Mouse (Mus musculus) forelimb bud, embryonic 11.5 days (tissue): ENCODE results near the gene Cdc42ep1.

Experiments used
- DNase-seq: peaks from one replicate; pipeline ENCODE4 v3.0.0-alpha.2; 2012; ENCODE audit warnings: low read depth, low spot score

Cdc42ep1 gene

DNA sequence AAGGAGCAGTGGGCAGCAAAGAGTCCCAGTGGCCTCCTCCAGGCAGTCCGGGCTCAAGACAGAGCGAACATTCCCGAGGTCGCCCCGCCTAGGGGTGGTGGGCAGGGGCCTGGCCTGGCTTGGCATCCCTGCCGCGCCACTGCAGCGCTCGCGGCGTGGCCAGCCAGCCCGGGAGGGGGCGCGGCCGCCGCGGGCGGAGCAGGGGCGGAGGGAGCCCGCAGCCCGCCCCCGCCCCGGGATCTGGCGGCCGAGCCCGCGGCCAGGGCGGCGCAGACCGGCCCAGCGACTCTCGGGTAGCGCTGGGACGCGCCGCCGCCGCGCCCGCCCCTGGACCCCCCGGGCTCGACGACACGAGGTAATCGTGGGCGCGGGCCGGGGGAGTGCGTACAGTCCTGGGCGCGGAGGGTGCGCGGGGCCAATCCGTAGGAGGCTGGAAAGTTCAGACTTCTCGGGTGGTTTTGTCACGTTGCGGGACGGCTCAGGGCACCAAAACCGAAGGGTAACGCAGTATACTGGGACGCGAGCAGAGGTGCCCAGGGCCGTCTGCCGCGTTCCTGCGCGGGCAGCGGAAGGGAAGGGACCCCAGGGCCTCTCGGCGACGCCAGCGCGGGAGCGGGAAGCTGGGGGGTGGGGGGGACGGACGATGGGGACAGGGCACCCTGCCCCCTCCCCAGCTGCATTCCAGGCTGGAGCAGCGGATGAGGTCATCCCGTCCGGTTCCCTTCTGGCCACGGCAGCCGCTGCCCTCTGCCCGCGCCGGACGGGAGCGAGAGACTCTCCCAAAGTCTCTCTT lies at the start of gene Cdc42ep1:
Gene Cdc42ep1, plus strand, starts transcription at position 254 of the 793 bp plus-strand sequence.
- no peak for DNase-seq

DNA sequence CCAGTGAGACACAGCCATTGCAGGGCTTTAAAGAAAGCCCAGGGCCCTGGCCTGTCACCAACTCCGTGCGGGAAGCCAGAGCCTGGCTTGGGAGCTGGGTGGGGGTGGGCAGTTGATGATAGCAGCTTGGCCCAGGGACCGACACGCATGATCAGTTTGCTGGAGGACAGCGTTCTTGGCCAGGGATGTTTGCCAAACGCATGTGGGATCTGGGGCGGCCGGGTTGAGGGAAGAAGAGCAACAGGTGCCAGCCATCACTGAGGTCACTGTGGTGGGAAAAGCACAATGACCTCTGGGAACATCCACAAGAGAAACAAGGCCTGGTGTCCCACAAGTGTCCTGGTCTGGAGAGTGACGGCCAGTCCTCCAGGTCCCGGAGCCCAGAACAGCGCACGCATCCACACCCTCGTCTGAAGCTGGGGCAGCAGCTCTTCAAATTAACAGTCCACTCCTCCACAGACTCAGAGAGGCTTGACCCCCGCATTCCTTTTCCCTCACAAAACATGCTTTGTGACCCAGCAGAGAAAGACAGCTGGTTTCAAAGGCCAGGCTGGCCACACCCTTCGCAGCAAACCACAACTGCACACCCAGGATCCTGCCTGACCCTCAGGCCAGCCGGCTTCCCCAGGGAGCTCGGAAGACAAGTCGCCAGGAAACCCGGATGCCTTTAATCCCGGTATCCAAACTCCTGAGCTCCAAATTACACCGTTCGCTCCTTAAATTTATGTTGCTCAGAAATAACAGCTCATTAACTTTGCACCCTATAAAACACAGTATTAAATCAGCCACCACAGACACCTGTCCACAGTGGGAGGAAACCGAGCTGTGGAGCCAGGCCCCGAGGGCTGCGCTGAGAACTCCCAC lies 46.0 kb upstream of the Cdc42ep1 start:
- DNase-seq, result peak; percentile 56

GRCm38 (mm10) chr15:78797060-78797329 lies 45.4 kb upstream of the Cdc42ep1 start:
- no peak for DNase-seq

DNA sequence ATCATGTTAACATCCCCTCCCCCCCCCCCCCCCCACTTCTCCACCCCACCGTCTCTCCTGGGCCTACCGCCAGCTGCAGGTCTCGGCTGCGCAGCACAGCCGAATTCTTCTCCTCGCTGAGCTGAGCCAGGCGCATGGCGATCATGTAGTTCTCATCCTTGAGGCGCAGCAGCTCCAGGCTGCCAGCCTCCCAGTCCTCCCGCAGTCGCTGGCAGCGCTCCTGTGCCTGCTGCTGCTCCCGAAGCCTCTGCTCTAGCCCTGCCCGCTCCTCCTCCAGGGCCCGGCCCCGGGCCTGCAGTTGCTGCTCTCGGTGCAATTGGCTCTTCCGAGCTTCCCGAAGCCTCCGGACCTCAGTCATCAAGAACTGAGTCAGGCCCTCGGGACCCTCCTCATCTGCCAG lies 43.4 kb upstream of the Cdc42ep1 start:
- no peak for DNase-seq

DNA sequence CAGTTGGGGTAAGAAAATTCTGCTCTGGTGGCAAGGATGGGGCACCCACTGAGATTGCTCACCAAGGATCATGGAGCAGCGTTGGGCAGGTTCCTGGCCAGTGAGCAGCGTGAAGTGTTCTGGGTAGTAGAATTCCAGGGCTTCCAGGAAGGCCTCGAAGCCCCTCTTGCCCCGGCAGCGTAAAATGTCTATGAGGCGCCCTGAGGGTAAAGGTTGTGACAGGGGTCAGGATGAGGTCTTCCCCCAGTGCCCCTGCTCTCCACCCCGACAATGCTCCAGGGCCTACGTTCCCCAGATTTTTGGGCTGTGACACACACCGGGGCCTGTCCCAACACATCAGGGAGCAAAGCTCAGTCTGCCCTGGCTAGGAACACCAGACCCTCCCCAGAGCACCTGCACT lies 40.9 kb upstream of the Cdc42ep1 start:
- DNase-seq, result no peak

GRCm38 (mm10) chr15:78801971-78802741 lies 40.3 kb upstream of the Cdc42ep1 start:
- DNase-seq, result no peak

GRCm38 (mm10) chr15:78802776-78803391 lies 39.5 kb upstream of the Cdc42ep1 start, which contains the start of gene Card10:
Card10 (minus strand) TSS chr15:78803042.
- DNase-seq, result no peak

- DNase-seq, result no peak
Measured at GRCm38 (mm10) chr15:78803499-78803900, 38.9 kb upstream of the Cdc42ep1 start.

- no peak for DNase-seq
Measured at GRCm38 (mm10) chr15:78804326-78804725, 38.1 kb upstream of the Cdc42ep1 start.

- DNase-seq, result no peak
Measured at GRCm38 (mm10) chr15:78805351-78805750, 37.1 kb upstream of the Cdc42ep1 start.

GRCm38 (mm10) chr15:78806614-78807013 lies 35.8 kb upstream of the Cdc42ep1 start:
- no peak for DNase-seq

DNA sequence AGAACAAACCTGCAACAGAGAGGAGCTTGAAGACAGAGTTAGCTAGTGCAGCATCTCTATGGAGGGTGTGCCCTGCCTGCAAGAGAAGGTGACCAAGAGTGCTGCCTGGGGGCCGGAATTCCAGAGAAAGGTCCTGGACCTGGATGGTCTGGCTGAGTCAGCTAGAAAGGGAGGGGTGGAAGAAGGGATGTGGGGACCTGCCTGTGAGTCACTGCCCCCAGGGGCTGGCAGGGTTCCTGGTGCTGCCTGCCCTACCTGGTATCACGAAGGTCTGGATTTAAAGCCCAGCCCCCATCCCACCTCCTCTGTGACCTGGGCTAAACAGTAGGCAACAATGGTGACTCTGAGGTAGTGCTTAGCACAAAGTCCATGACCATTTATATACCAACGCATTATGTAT lies 35.3 kb upstream of the Cdc42ep1 start:
- DNase-seq, result no peak

GRCm38 (mm10) chr15:78808980-78809379 lies 33.4 kb upstream of the Cdc42ep1 start:
- no peak for DNase-seq

GRCm38 (mm10) chr15:78809739-78810138 lies 32.7 kb upstream of the Cdc42ep1 start:
- no peak for DNase-seq

DNA sequence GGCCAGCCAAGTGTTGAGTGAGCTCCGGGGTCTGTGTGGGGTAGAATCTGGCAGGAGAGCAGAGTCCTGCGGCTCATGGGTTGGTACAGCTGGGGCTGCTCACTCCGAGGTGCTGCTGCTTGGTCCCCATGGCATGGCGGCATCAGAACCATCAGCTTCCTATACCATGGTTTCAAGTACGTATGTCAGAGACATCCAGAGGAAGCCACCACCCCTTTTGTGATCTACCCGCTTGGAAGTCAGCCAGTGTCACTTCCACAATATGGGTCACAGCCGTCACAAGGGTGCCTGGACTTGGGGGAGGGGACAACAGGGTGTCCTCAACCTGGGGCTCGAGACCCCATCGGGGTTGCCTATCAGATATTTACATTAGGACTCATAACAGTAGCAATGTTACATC lies 32.3 kb upstream of the Cdc42ep1 start:
- DNase-seq, result no peak

GRCm38 (mm10) chr15:78813603-78814002 lies 28.8 kb upstream of the Cdc42ep1 start:
- DNase-seq, result no peak

- DNase-seq, result no peak
Measured at GRCm38 (mm10) chr15:78815314-78816073, 26.9 kb upstream of the Cdc42ep1 start.

GRCm38 (mm10) chr15:78816074-78816391 lies 26.4 kb upstream of the Cdc42ep1 start:
- no peak for DNase-seq

DNA sequence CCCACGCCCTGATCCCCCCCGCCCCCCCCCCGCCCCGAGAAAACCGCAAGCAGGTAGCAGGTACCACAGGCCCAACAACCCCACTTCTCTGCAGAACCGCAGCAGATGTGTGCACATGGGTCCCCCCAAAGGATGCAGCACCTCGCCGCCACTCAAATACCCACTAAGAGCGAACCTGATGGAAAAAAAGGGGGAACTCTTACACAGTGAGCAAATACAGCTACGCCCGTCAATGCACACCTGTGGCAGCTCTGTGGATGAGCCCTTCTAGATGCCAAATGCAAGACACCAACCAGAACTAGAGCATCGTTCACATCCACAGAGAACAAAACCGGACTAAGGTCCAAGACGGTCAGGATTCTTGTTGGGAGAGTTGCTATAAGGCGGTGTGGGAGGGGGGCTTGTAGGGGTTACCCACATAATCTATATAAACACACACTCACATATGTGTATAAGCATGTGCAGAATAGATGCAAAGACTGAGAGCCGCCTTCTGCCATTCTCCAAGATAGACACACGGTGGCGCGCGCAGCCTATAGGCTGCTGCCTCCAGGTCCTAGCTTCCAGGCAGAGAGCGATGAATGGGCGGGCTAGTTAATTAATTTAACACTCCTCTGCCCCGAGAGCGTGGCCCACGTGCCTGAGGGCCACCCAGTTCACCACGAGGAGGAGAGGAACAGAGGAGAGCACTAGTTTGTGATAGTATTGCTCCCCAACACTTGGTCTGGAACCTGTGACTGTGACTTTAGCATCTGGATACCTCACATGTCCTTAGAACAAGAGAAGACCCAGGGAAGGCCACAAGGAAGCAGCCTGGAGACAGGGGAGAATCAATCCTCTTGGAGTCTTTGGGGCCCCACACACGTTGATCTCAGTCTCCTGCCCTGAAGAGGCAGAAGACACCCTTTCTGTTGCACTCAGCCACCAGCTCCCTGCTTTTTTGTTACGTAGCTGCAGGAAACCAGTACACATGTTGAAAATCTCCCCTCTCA lies 15.9 kb upstream of the Cdc42ep1 start:
- peak; percentile 80 for DNase-seq

- no peak for DNase-seq
Measured at GRCm38 (mm10) chr15:78828315-78828714, 14.1 kb upstream of the Cdc42ep1 start.
